Mouse (Mus musculus) brown adipose tissue, adult 24 weeks (tissue): ENCODE data around the gene Shisa8. TPM values are rescaled to one million over a fixed set of nuclear protein-coding genes. Genes with fewer than 3 reads are reported as not detected.

ENCODE experiments used
- H3K27ac ChIP-seq: fragments of 200-500 bp; replicated peaks from 2 replicates; pipeline ENCODE4 v1.5.1; 2012; ENCODE audit warnings: low read depth, mild to moderate bottlenecking, low read length
- H3K4me1 ChIP-seq: fragments of 200-500 bp; 2 replicates; pipeline ENCODE4 v1.6.1; 2012; ENCODE audit warnings: low read length, mixed read lengths; ENCODE audit not compliant: control insufficient read depth, insufficient read depth, insufficient read length
- H3K4me3 ChIP-seq: fragments of 200-500 bp; 2 replicates; pipeline ENCODE4 v1.5.1; 2012; ENCODE audit warnings: low read depth, mild to moderate bottlenecking, low read length, moderate library complexity; ENCODE audit not compliant: insufficient read depth
- polyA plus RNA-seq: library from polyadenylated mRNA; stranded (reverse); fragments of >200 nt; gene quantifications from 2 replicates; pipeline ENCODE4 v1.2.4, GENCODE M21; 2012; ENCODE audit not compliant: missing spikeins, insufficient read depth, insufficient read length

Shisa8 gene
- polyA plus RNA-seq, 1 experiment: not detected

GRCm38 (mm10) chr15:82161965-82162600, 50.5 kb downstream of the Shisa8 start:
- Histone ChIP-seq H3K4me1 (peaks cover 14% of the 10 kb centered on the region), H3K27ac (no peak overlapping the region), H3K4me3 (no peak overlapping the region)

DNA sequence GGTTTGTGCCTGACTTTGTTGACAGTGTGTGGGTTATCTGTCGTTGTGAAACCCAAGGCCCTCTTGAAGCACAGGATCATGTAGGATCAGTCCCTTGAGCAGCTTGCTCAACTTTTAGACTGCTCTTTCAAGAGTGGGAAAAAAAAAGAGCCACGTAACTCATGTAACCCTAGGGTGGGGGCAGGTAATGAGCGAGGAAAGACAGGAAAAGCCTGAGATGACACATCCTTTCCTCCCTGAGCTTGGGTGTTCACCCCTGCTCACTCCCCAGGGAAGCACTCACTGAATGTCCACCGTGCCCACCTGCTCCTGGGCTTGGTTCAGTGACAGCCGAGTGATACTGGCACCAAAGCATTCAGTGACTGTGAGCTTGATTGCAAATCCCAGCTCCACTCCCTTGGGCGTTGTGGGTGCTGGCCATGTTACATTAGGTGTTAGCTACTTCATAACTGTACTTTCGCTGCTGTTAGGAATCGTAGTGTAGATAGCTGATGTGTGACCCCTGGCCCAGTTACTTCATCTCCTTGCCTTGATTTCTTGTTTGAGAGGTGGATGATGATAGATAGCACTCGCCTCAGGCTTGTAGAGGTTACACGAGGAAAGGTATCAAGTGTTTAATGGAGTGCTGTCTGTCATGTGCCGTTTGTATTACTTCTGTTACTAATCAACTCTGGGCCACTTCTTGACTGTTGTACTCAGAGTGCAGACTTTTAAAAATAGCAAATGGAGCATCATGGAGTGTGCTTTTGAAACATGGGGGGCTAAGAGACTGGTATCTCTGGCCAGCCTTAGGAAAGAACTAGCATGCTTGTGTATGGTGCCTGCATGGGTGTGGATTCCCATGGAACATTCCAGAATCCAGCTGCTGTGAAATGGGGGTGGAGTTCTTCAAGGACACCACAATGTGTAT, 51.6 kb downstream of the Shisa8 start:
- Histone ChIP-seq H3K27ac (no peak overlapping the region), H3K4me3 (no peak overlapping the region), H3K4me1 (peaks cover 12% of the 10 kb centered on the region)

DNA sequence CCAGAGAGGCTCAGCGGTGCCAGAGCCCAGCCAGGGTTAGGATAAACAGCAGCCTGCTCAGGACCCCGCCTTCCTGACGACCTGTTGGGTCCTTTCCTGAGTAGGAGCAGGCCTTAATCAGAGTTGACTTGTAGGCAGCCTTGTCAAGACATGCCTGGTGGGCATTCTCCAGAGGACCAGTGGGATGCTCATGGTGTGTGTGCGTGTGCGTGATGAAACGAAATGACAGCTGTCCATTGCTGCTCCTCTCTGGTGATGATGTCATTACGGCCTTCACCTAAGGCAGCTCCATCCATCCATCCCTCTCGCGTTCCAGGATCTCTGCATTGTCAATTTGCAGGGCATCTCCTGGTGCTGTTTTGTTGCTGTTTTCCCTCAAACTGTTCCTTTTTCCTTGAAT, 53.1 kb downstream of the Shisa8 start:
- Histone ChIP-seq H3K4me3 (no peak overlapping the region), H3K27ac (no peak overlapping the region), H3K4me1 (peaks cover 12% of the 10 kb centered on the region)

GRCm38 (mm10) chr15:82158243-82159035, 54.2 kb downstream of the Shisa8 start:
- Histone ChIP-seq H3K4me3 (no peak overlapping the region), H3K27ac (no peak overlapping the region), H3K4me1 (peaks cover 12% of the 10 kb centered on the region)

GRCm38 (mm10) chr15:82156902-82157301, 55.7 kb downstream of the Shisa8 start:
- no peak overlapping the region for H3K4me3 ChIP-seq
- H3K27ac ChIP-seq: no peak overlapping the region
- H3K4me1 ChIP-seq: peaks cover 15% of the 10 kb centered on the region

DNA sequence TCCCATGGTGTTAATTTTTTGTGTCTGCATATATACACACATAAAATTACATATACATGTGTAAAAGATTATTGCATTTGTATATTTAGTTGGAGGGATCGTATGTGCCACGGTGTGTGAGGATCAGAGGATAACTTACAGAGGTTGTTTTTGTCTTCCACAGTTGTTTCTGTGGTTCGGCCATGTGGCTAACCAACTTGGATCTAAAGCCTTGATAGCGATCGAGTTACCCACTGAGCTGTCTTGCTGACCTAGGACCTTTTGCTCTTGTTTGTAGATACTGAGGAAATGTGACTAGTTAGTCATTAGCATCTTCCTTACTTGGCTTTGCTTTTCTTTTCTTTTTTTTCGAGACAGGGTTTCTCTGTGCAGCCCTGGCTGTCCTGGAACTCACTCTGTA, 56.3 kb downstream of the Shisa8 start:
- H3K27ac ChIP-seq: no peak overlapping the region
- peaks cover 13% of the 10 kb centered on the region for H3K4me1 ChIP-seq
- H3K4me3 ChIP-seq: no peak overlapping the region

Other genes with a start within 250 kb of the Shisa8 start
- not detected in 2 replicates for gene 1700029P11Rik, start 232.3 kb downstream of the Shisa8 start, polyA plus RNA-seq
- gene Xrcc6, start 225.0 kb downstream of the Shisa8 start, polyA plus RNA-seq: 119 and 145 TPM in 2 replicates
- gene Desi1, start 179.0 kb downstream of the Shisa8 start, polyA plus RNA-seq: 5.1 and 9.2 TPM in 2 replicates
- 88.5 and 124 TPM in 2 replicates for gene Snu13, start 165.2 kb downstream of the Shisa8 start, polyA plus RNA-seq
- gene 4930407I10Rik, start 153.7 kb downstream of the Shisa8 start, polyA plus RNA-seq: not detected in 2 replicates
- not detected in 2 replicates for gene Mei1, start 142.8 kb downstream of the Shisa8 start, polyA plus RNA-seq
- 3.6 and 4.3 TPM in 2 replicates for gene Ccdc134, start 84.9 kb downstream of the Shisa8 start, polyA plus RNA-seq
- gene Srebf2, start 65.6 kb downstream of the Shisa8 start, polyA plus RNA-seq: 24.3 and 25.3 TPM in 2 replicates
- gene Tnfrsf13c, start 11.6 kb upstream of the Shisa8 start, polyA plus RNA-seq: not detected in 2 replicates
- not detected in 2 replicates for gene Cenpm, start 31.9 kb upstream of the Shisa8 start, polyA plus RNA-seq
- gene 1500009C09Rik, start 39.6 kb upstream of the Shisa8 start, polyA plus RNA-seq: not detected in 2 replicates
- 0.28 TPM in 1 of 2 replicates, not detected in the other for gene Sept3, start 62.1 kb upstream of the Shisa8 start, polyA plus RNA-seq
- not detected in 2 replicates for gene Wbp2nl, start 86.1 kb upstream of the Shisa8 start, polyA plus RNA-seq
- 13.1 and 13.8 TPM in 2 replicates for gene Naga, start 126.1 kb upstream of the Shisa8 start, polyA plus RNA-seq
- 0.52 and 1.5 TPM in 2 replicates for gene Pheta2, start 126.1 kb upstream of the Shisa8 start, polyA plus RNA-seq
- 420 and 432 TPM in 2 replicates for gene Smdt1, start 126.1 kb upstream of the Shisa8 start, polyA plus RNA-seq
- gene Ndufa6, start 141.5 kb upstream of the Shisa8 start, polyA plus RNA-seq: 2,100 and 2,481 TPM in 2 replicates
- 29.8 and 37.1 TPM in 2 replicates for gene Cyp2d22, start 167.4 kb upstream of the Shisa8 start, polyA plus RNA-seq
- gene Cyp2d11, start 181.2 kb upstream of the Shisa8 start, polyA plus RNA-seq: not detected in 2 replicates
- gene Cyp2d10, start 194.4 kb upstream of the Shisa8 start, polyA plus RNA-seq: not detected in 2 replicates
- gene Cyp2d9, start 220.6 kb upstream of the Shisa8 start, polyA plus RNA-seq: 1.3 TPM in 1 of 2 replicates, not detected in the other